Mouse (Mus musculus) midbrain, postnatal 0 days (tissue): ENCODE measurements around the gene Slit3. TPM values are rescaled to one million over a fixed set of nuclear protein-coding genes. Genes with fewer than 3 reads are reported as not detected.

Experiments
- ATAC-seq: fragments of 200-750 bp; cut with Nextera tagmentation; 2 replicates; pipeline ENCODE4 v1.8.0; 2017; ENCODE audit warnings: moderate number of reproducible peaks, mild to moderate bottlenecking, moderate TSS enrichment, moderate library complexity; ENCODE audit not compliant: low FRiP score
- DNase-seq: peaks from one replicate; pipeline ENCODE4 v3.0.0-alpha.2; 2015; ENCODE audit warnings: low spot score
- H3K27ac ChIP-seq: fragments of 300-500 bp; sonication (generic); 2 replicates; pipeline ENCODE4 v1.5.1; 2014; ENCODE audit warnings: low read depth, mild to moderate bottlenecking, low read length, mixed read lengths
- H3K27me3 ChIP-seq: fragments of 300-500 bp; sonication (generic); 2 replicates; pipeline ENCODE4 v1.6.1; 2014; ENCODE audit warnings: low read length, control low read depth, mixed read lengths; ENCODE audit not compliant: insufficient read depth
- H3K36me3 ChIP-seq: fragments of 300-500 bp; sonication (generic); 2 replicates; pipeline ENCODE4 v1.6.1; 2014; ENCODE audit warnings: low read length, control low read depth, mixed read lengths; ENCODE audit not compliant: insufficient read depth
- H3K4me1 ChIP-seq: fragments of 300-500 bp; sonication (generic); 2 replicates; pipeline ENCODE4 v1.6.1; 2014; ENCODE audit warnings: mild to moderate bottlenecking, control low read depth, antibody characterized with exemption, low read length, mixed read lengths; ENCODE audit not compliant: insufficient read depth
- H3K4me2 ChIP-seq: fragments of 300-500 bp; sonication (generic); 2 replicates; pipeline ENCODE4 v1.6.1; 2014; ENCODE audit warnings: low read depth, mild to moderate bottlenecking, low read length, mixed read lengths; ENCODE audit not compliant: poor library complexity, severe bottlenecking
- H3K4me3 ChIP-seq: fragments of 300-500 bp; sonication (generic); 2 replicates; pipeline ENCODE4 v1.5.1; 2014; ENCODE audit warnings: low read depth, mild to moderate bottlenecking, low read length, moderate library complexity
- H3K9ac ChIP-seq: fragments of 300-500 bp; sonication (generic); replicated peaks from 2 replicates; pipeline ENCODE4 v1.6.1; 2014; ENCODE audit warnings: mild to moderate bottlenecking, low read length, moderate library complexity, mixed read lengths; ENCODE audit not compliant: poor library complexity, severe bottlenecking
- H3K9me3 ChIP-seq: fragments of 300-500 bp; sonication (generic); 2 replicates; pipeline ENCODE4 v1.6.1; 2016; ENCODE audit warnings: low read length, control low read depth
- CTCF ChIP-seq: IDR thresholded peaks from 2 replicates; pipeline ENCODE4 v1.5.1; 2016; ENCODE audit warnings: antibody characterized with exemption, mild to moderate bottlenecking
- WGBS: fragments of 180-500 bp; shearing (Covaris S2); extraction: QIAGEN DNeasy Blood & Tissue Kit; methylation state at CpG from one replicate; pipeline ENCODE4 v1.1.7; 2014; 5-methylcytosine and 5-hydroxymethylcytosine counted together
- polyA plus RNA-seq: library from polyadenylated mRNA; unstranded; fragments of >200 nt; fragmentation: Nextera tagmentation; extraction: Ambion mirVana; gene quantifications from 2 replicates; pipeline ENCODE4 v1.2.1, GENCODE M21; 2015
- total RNA-seq: library from RNA; depleted of rRNA; stranded (reverse); fragments of >200 nt; gene quantifications from 2 replicates; pipeline ENCODE4 v1.2.3, GENCODE M21; 2014

Slit3 gene
- total and polyA plus RNA-seq, 2 experiments from 2014 or later, result 3.6 to 7.7 TPM

GRCm38 (mm10) chr11:35550036-35550435 is 429.0 kb downstream of the Slit3 start:
- 93% methylated on average over 9 of the region's 9 CpGs for WGBS
- no peak for TF ChIP-seq CTCF
- H3K9me3 ChIP-seq, result no peaks in the 10 kb centered on the region
- H3K4me2 ChIP-seq, result no peak overlapping the region
- ATAC-seq (no peak), DNase-seq (no peak)
- H3K36me3 ChIP-seq, result no peaks in the 10 kb centered on the region
- H3K4me1 ChIP-seq, result no peaks in the 10 kb centered on the region; the same call in 1 of the 2 replicates
- H3K27ac ChIP-seq, result no peak overlapping the region
- H3K27me3 ChIP-seq, result 0 out of 2 replicates have a peak, but pooled peaks cover 3% of the 10 kb centered on the region
- H3K4me3 ChIP-seq, result no peak overlapping the region
- H3K9ac ChIP-seq, result no peak overlapping the region

- no peak overlapping the region for H3K4me3 ChIP-seq
- H3K4me2 ChIP-seq, result no peak overlapping the region
- peak; percentile 40 for DNase-seq
- H3K4me1 ChIP-seq, result no peaks in the 10 kb centered on the region
- H3K27me3 ChIP-seq, result no peaks in the 10 kb centered on the region
- no peaks in the 10 kb centered on the region for H3K9me3 ChIP-seq
- no peak for ATAC-seq
- H3K9ac ChIP-seq, result no peak overlapping the region
- no peaks in the 10 kb centered on the region for H3K36me3 ChIP-seq
- H3K27ac ChIP-seq, result no peak overlapping the region
- no peak for TF ChIP-seq CTCF
- 66% methylated on average over 11 of the region's 11 CpGs for WGBS
Measured at GRCm38 (mm10) chr11:35556192-35556591, 435.2 kb downstream of the Slit3 start.

- no peak for TF ChIP-seq CTCF
- no peak overlapping the region for H3K4me2 ChIP-seq
- ATAC-seq, result no peak
- WGBS, result 89% methylated on average over 8 of the region's 8 CpGs
- H3K4me1 ChIP-seq, result no peaks in the 10 kb centered on the region
- H3K4me3 ChIP-seq, result no peak overlapping the region
- DNase-seq, result no peak
- H3K27ac ChIP-seq, result no peak overlapping the region
- no peak overlapping the region for H3K9ac ChIP-seq
- no peaks in the 10 kb centered on the region for H3K27me3 ChIP-seq
- no peaks in the 10 kb centered on the region for H3K9me3 ChIP-seq
- H3K36me3 ChIP-seq, result no peaks in the 10 kb centered on the region
Measured at GRCm38 (mm10) chr11:35557476-35557875, 436.5 kb downstream of the Slit3 start.

- Histone ChIP-seq H3K36me3 (no peaks in the 10 kb centered on the region), H3K27me3 (no peaks in the 10 kb centered on the region), H3K9me3 (no peaks in the 10 kb centered on the region), H3K27ac (no peak overlapping the region), H3K4me3 (no peak overlapping the region), H3K4me2 (no peak overlapping the region), H3K4me1 (no peaks in the 10 kb centered on the region), H3K9ac (no peak overlapping the region)
- ATAC-seq (no peak), DNase-seq (no peak)
- 70% methylated on average over 2 of the region's 2 CpGs for WGBS
- no peak for TF ChIP-seq CTCF
Measured at GRCm38 (mm10) chr11:35558311-35558710, 437.3 kb downstream of the Slit3 start.

GRCm38 (mm10) chr11:35559386-35559785 is 438.4 kb downstream of the Slit3 start:
- no peak for TF ChIP-seq CTCF
- DNase-seq (no peak), ATAC-seq (no peak)
- Histone ChIP-seq H3K9me3 (no peaks in the 10 kb centered on the region), H3K4me3 (no peak overlapping the region), H3K27me3 (no peaks in the 10 kb centered on the region), H3K27ac (no peak overlapping the region), H3K36me3 (no peaks in the 10 kb centered on the region), H3K9ac (no peak overlapping the region), H3K4me1 (no peaks in the 10 kb centered on the region), H3K4me2 (no peak overlapping the region)
- 59% methylated on average over 3 of the region's 3 CpGs for WGBS

- Histone ChIP-seq H3K9ac (no peak overlapping the region), H3K4me3 (no peak overlapping the region), H3K4me2 (no peak overlapping the region), H3K36me3 (no peaks in the 10 kb centered on the region), H3K4me1 (no peaks in the 10 kb centered on the region), H3K9me3 (no peaks in the 10 kb centered on the region), H3K27me3 (no peaks in the 10 kb centered on the region), H3K27ac (no peak overlapping the region)
- WGBS, result 68% methylated on average over 9 of the region's 9 CpGs
- no peak for TF ChIP-seq CTCF
- DNase-seq (peak; percentile 67), ATAC-seq (no peak)
Measured at GRCm38 (mm10) chr11:35561760-35562159, 440.7 kb downstream of the Slit3 start.
